Mouse (Mus musculus) MEL (cell line): Measurements from ENCODE around the gene Wdr64. TPM values are rescaled to one million over a fixed set of nuclear protein-coding genes. Genes with fewer than 3 reads are reported as not detected.

Experiments
- DNase-seq: peaks from one replicate; pipeline ENCODE4 v3.0.0; 2011; ENCODE audit warnings: low read depth, low spot score
- H3K27ac ChIP-seq: 2 replicates; pipeline ENCODE4 v1.5.1; 2012; ENCODE audit warnings: low read depth, mild to moderate bottlenecking, control low read depth, low read length, moderate library complexity; ENCODE audit not compliant: control insufficient read depth
- H3K27me3 ChIP-seq, 2 experiments: fragments of 150-350 bp in 1 of 2; sonication (generic) in 1 of 2; 2 replicates each; pipeline ENCODE4 v1.6.1; 2012; ENCODE audit warnings: low read length in 2 of 2, mild to moderate bottlenecking in 2 of 2, improper control_type of control experiment in 1 of 2, moderate library complexity in 1 of 2; ENCODE audit not compliant: insufficient read depth in 2 of 2, control insufficient read depth in 1 of 2
- H3K36me3 ChIP-seq, 2 experiments: 2 replicates each; pipeline ENCODE4 v1.6.1; 2012 to 2014; ENCODE audit warnings: low read length in 2 of 2, improper control_type of control experiment in 1 of 2, inconsistent platforms in 1 of 2, mild to moderate bottlenecking in 1 of 2; ENCODE audit not compliant: insufficient read depth in 2 of 2, control insufficient read depth in 1 of 2
- H3K4me1 ChIP-seq, 2 experiments: fragments of 150-350 bp in 1 of 2; sonication (generic) in 1 of 2; 2 replicates each; pipeline ENCODE4 v1.6.1; 2012; ENCODE audit warnings: low read length in 2 of 2, improper control_type of control experiment in 1 of 2, mild to moderate bottlenecking in 1 of 2; ENCODE audit not compliant: insufficient read depth in 2 of 2, control insufficient read depth in 1 of 2
- H3K4me3 ChIP-seq, 2 experiments: fragments of 150-350 bp in 1 of 2; sonication (generic) in 1 of 2; 2 replicates each; pipeline ENCODE4 v1.5.1; 2012; ENCODE audit warnings: low read depth in 2 of 2, low read length in 2 of 2, mild to moderate bottlenecking in 2 of 2, moderate library complexity in 2 of 2, control low read depth in 1 of 2, improper control_type of control experiment in 1 of 2; ENCODE audit not compliant: control insufficient read depth in 1 of 2, insufficient read depth in 1 of 2
- H3K79me2 ChIP-seq: 2 replicates; pipeline ENCODE4 v1.6.1; 2012; ENCODE audit warnings: mild to moderate bottlenecking, low read length, moderate library complexity; ENCODE audit not compliant: control insufficient read depth, poor library complexity, insufficient read depth
- H3K9ac ChIP-seq: 2 replicates; pipeline ENCODE4 v1.6.1; 2012; ENCODE audit warnings: low read depth, mild to moderate bottlenecking, control low read depth, low read length, moderate library complexity; ENCODE audit not compliant: control insufficient read depth, poor library complexity, severe bottlenecking
- H3K9me3 ChIP-seq: fragments of 150-350 bp; sonication (generic); replicated peaks from 2 replicates; pipeline ENCODE4 v1.6.1; 2012; ENCODE audit warnings: mild to moderate bottlenecking, low read length, improper control_type of control experiment, moderate library complexity; ENCODE audit not compliant: insufficient read depth
- BHLHE40 ChIP-seq: IDR thresholded peaks from 2 replicates; pipeline ENCODE4 v1.6.1; 2012; ENCODE audit warnings: low read depth, mild to moderate bottlenecking, inconsistent platforms, low read length, improper control_type of control experiment, borderline replicate concordance
- CHD2 ChIP-seq: IDR thresholded peaks from 2 replicates; pipeline ENCODE4 v1.6.1; 2011; ENCODE audit warnings: low read length, improper control_type of control experiment
- E2F4 ChIP-seq: IDR thresholded peaks from 2 replicates; pipeline ENCODE4 v1.6.1; 2011; ENCODE audit warnings: low read depth, low read length, improper control_type of control experiment, borderline replicate concordance
- ELF1 ChIP-seq: IDR thresholded peaks from 2 replicates; pipeline ENCODE4 v1.6.1; 2014; ENCODE audit warnings: low read depth, mild to moderate bottlenecking, inconsistent platforms, low read length, improper control_type of control experiment, moderate library complexity
- ETS1 ChIP-seq: IDR thresholded peaks from 2 replicates; pipeline ENCODE4 v1.6.1; 2012; ENCODE audit warnings: low read depth, mild to moderate bottlenecking, inconsistent platforms, low read length, improper control_type of control experiment, moderate library complexity
- GATA1 ChIP-seq: IDR thresholded peaks from 2 replicates; pipeline ENCODE4 v1.6.1; 2011; ENCODE audit warnings: low read depth, low read length, improper control_type of control experiment
- JUND ChIP-seq: IDR thresholded peaks from 2 replicates; pipeline ENCODE4 v1.6.1; 2011; ENCODE audit warnings: low read depth, mild to moderate bottlenecking, improper control_type of control experiment, low read length
- KAT2A ChIP-seq: conservative IDR thresholded peaks from 2 replicates; pipeline ENCODE4 v1.6.1; 2012; ENCODE audit warnings: low read depth, low read length, improper control_type of control experiment, inconsistent platforms
- MEF2A ChIP-seq: IDR thresholded peaks from 2 replicates; pipeline ENCODE4 v1.6.1; 2014; ENCODE audit warnings: low read depth, mild to moderate bottlenecking, inconsistent platforms, low read length, improper control_type of control experiment; ENCODE audit not compliant: poor library complexity, insufficient replicate concordance, severe bottlenecking; ENCODE audit errors: extremely low read depth
- MXI1 ChIP-seq: IDR thresholded peaks from 2 replicates; pipeline ENCODE4 v1.6.1; 2011; ENCODE audit warnings: mild to moderate bottlenecking, low read depth, low read length, improper control_type of control experiment
- MYC ChIP-seq: IDR thresholded peaks from 2 replicates; pipeline ENCODE4 v1.6.1; 2011; ENCODE audit warnings: low read depth, mild to moderate bottlenecking, low read length, improper control_type of control experiment, moderate library complexity
- NELFE ChIP-seq: IDR thresholded peaks from 2 replicates; pipeline ENCODE4 v1.6.1; 2011; ENCODE audit warnings: low read depth, low read length, improper control_type of control experiment
- POLR2A ChIP-seq, 2 experiments: IDR thresholded peaks; 2 replicates each; pipeline ENCODE4 v1.6.1; 2011 to 2012; ENCODE audit warnings: low read length in 2 of 2, mild to moderate bottlenecking in 2 of 2, control low read depth in 1 of 2, improper control_type of control experiment in 1 of 2, low read depth in 1 of 2, moderate library complexity in 1 of 2; ENCODE audit not compliant: control insufficient read depth in 1 of 2, insufficient read depth in 1 of 2, poor library complexity in 1 of 2
- POLR2AphosphoS2 ChIP-seq: IDR thresholded peaks from 2 replicates; pipeline ENCODE4 v1.6.1; 2011; ENCODE audit warnings: low read length, improper control_type of control experiment
- POLR2AphosphoS5 ChIP-seq: IDR thresholded peaks from 2 replicates; pipeline ENCODE4 v1.6.1; 2012; ENCODE audit warnings: low read depth, borderline replicate concordance, mild to moderate bottlenecking, inconsistent platforms, low read length, moderate library complexity, mixed read lengths
- SIN3A ChIP-seq: IDR thresholded peaks from 2 replicates; pipeline ENCODE4 v1.6.1; 2012; ENCODE audit warnings: low read length, improper control_type of control experiment, inconsistent platforms
- SMC3 ChIP-seq: IDR thresholded peaks from 2 replicates; pipeline ENCODE4 v1.6.1; 2011; ENCODE audit warnings: low read depth, low read length, improper control_type of control experiment
- TAL1 ChIP-seq: IDR thresholded peaks from 2 replicates; pipeline ENCODE4 v1.6.1; 2012; ENCODE audit warnings: mild to moderate bottlenecking, inconsistent platforms, low read length, moderate library complexity, mixed read lengths
- TCF12 ChIP-seq: IDR thresholded peaks from 2 replicates; pipeline ENCODE4 v1.6.1; 2014; ENCODE audit warnings: low read depth, mild to moderate bottlenecking, inconsistent platforms, low read length, improper control_type of control experiment, moderate library complexity
- UBTF ChIP-seq: IDR thresholded peaks from 2 replicates; pipeline ENCODE4 v1.6.1; 2012; ENCODE audit warnings: low read depth, mild to moderate bottlenecking, inconsistent platforms, low read length, improper control_type of control experiment, moderate library complexity, borderline replicate concordance; ENCODE audit not compliant: insufficient read depth
- ZC3H11A ChIP-seq: IDR thresholded peaks from 2 replicates; pipeline ENCODE4 v1.6.1; 2012; ENCODE audit warnings: low read depth, mild to moderate bottlenecking, inconsistent platforms, low read length, improper control_type of control experiment
- ZKSCAN1 ChIP-seq: IDR thresholded peaks from 2 replicates; pipeline ENCODE4 v1.6.1; 2012; ENCODE audit warnings: low read depth, mild to moderate bottlenecking, inconsistent platforms, low read length, improper control_type of control experiment, moderate library complexity
- polyA plus RNA-seq, 2 experiments: library from polyadenylated mRNA; stranded (reverse) in 1 of 2; unstranded in 1 of 2; fragments of >175 nt in 1 of 2; fragments of >200 nt in 1 of 2; gene quantifications; 2 replicates each; pipeline versions ENCODE4 v1.2.1 to v1.2.4; 2012; ENCODE audit warnings: low replicate concordance in 2 of 2, low read depth in 1 of 2; ENCODE audit not compliant: insufficient read length in 2 of 2, insufficient read depth in 1 of 2, missing spikeins in 1 of 2
- total RNA-seq: library from RNA; depleted of rRNA; stranded (reverse); fragments of 300-350 nt; gene quantifications from 2 replicates; pipeline ENCODE4 v1.2.3, GENCODE M21; 2012; rRNA removed

The Wdr64 gene
- total RNA-seq: 0.10 TPM in 1 of 2 replicates, not detected in the other
- polyA plus RNA-seq: under 1 TPM in 1 of 2 experiments, not detected in 1; 0.31 TPM

- H3K79me2 ChIP-seq: no peaks in the 10 kb centered on the region
- no peaks in the 10 kb centered on the region for H3K9me3 ChIP-seq
- DNase-seq: no peak
- no peak within 1 kb of the TSS for H3K4me3 ChIP-seq
- H3K27ac ChIP-seq: no peak within 1 kb of the TSS
- no peak within 1 kb of the TSS for H3K9ac ChIP-seq
- no peaks in the 10 kb centered on the region for H3K36me3 ChIP-seq
- no peak for TF ChIP-seq JUND
- TF ChIP-seq E2F4: no peak
- TF ChIP-seq ELF1: no peak
- TF ChIP-seq ZC3H11A: no peak
- TF ChIP-seq MXI1: no peak
- no peak for TF ChIP-seq POLR2AphosphoS2
- TF ChIP-seq MEF2A: no peak
- TF ChIP-seq NELFE: no peak
- TF ChIP-seq POLR2AphosphoS5: no peak
- H3K4me1 ChIP-seq: no peaks in the 10 kb centered on the region
- H3K27me3 ChIP-seq: no peaks in the 10 kb centered on the region
Measured at GRCm38 (mm10) chr1:175698293-175698692, at the start of gene Wdr64. TSS of gene Wdr64 (plus strand) at chr1:175698593.

- H3K27ac ChIP-seq: no peak overlapping the region
- TF ChIP-seq SMC3 (no peak), UBTF (no peak), CHD2 (no peak), TCF12 (no peak), GATA1 (no peak)
- TF ChIP-seq, all 39 proteins: peak for 0
- no peak overlapping the region for H3K4me3 ChIP-seq
- no peak overlapping the region for H3K9ac ChIP-seq
- H3K4me1 ChIP-seq: peaks cover 0 to 4% of the 10 kb centered on the region in 2 experiments; a peak in 3 of 4 replicates
- H3K79me2 ChIP-seq: no peaks in the 10 kb centered on the region
- 0 out of 4 replicates have a peak, but pooled peaks cover 0 to 3% of the 10 kb centered on the region in 2 experiments for H3K36me3 ChIP-seq
- DNase-seq: no peak
- no peaks in the 10 kb centered on the region for H3K9me3 ChIP-seq
- H3K27me3 ChIP-seq: no peaks in the 10 kb centered on the region
Measured at GRCm38 (mm10) chr1:175648615-175649014, 49.8 kb upstream of the Wdr64 start.

GRCm38 (mm10) chr1:175659900-175660299, 38.5 kb upstream of the Wdr64 start:
- no peaks in the 10 kb centered on the region for H3K27me3 ChIP-seq
- H3K36me3 ChIP-seq: no peaks in the 10 kb centered on the region
- no peaks in the 10 kb centered on the region for H3K4me1 ChIP-seq
- H3K9ac ChIP-seq: no peak overlapping the region
- H3K4me3 ChIP-seq: no peak overlapping the region
- H3K27ac ChIP-seq: no peak overlapping the region
- TF ChIP-seq POLR2AphosphoS5: no peak
- no peak for TF ChIP-seq SIN3A
- TF ChIP-seq UBTF: no peak
- TF ChIP-seq ZKSCAN1: no peak
- no peak for TF ChIP-seq ZC3H11A
- no peak for TF ChIP-seq POLR2A (IDR thresholded peaks at IDR 0.05; ENCODE audit: control insufficient read depth in 1 of 2, insufficient read depth in 1 of 2, low read depth in 1 of 2, low read length in 2 of 2, poor library complexity in 1 of 2)
- no peak for TF ChIP-seq KAT2A
- TF ChIP-seq TAL1: no peak
- no peak for TF ChIP-seq BHLHE40
- no peak for TF ChIP-seq GATA1
- TF ChIP-seq ETS1: no peak
- no peak for TF ChIP-seq SMC3
- no peak for TF ChIP-seq MYC
- TF ChIP-seq TCF12: no peak
- no peak for TF ChIP-seq NELFE
- no peaks in the 10 kb centered on the region for H3K79me2 ChIP-seq
- H3K9me3 ChIP-seq: no peaks in the 10 kb centered on the region
- DNase-seq: no peak
